Mouse (Mus musculus): Measurements from ENCODE around the gene Olfr370. TPM values are rescaled to one million over a fixed set of nuclear protein-coding genes. Genes with fewer than 3 reads are reported as not detected.

Olfr370 gene
- polyA plus RNA-seq, 1 experiment from 2014 or later, result not detected

GRCm38 (mm10) chr8:83576516-83576895 is 40.9 kb downstream of the Olfr370 start:
- 28% methylated on average over 3 of the region's 4 CpGs for WGBS
- no peak for ATAC-seq (replicated peaks; ENCODE audit: insufficient number of reproducible peaks, insufficient read depth, low FRiP score, low read depth)
- Histone ChIP-seq H3K9me3 (replicated peaks) (no peaks in the 10 kb centered on the region), H3K4me1 (replicated peaks) (peaks cover 78% of the 10 kb centered on the region), H3K4me2 (peak overlapping the region; percentile 48), H3K27me3 (no peaks in the 10 kb centered on the region), H3K4me3 (peak overlapping the region; percentile 22; the same call in 1 of the 2 replicates), H3K36me3 (peaks cover 12% of the 10 kb centered on the region), H3K27ac (peak overlapping the region; percentile 97), H3K9ac (peak overlapping the region; percentile 47)

- ATAC-seq (replicated peaks; ENCODE audit: insufficient number of reproducible peaks, insufficient read depth, low FRiP score, low read depth), result no peak
- Histone ChIP-seq H3K36me3 (peaks cover 7% of the 10 kb centered on the region), H3K27ac (peak overlapping the region; percentile 97), H3K4me2 (peak overlapping the region; percentile 48), H3K4me3 (peak overlapping the region; percentile 12), H3K9ac (peak overlapping the region; percentile 47), H3K4me1 (replicated peaks) (peaks cover 79% of the 10 kb centered on the region), H3K27me3 (no peaks in the 10 kb centered on the region), H3K9me3 (replicated peaks) (no peaks in the 10 kb centered on the region)
- 51% methylated on average over 4 of the region's 4 CpGs for WGBS
Observed at GRCm38 (mm10) chr8:83576921-83577320, 41.3 kb downstream of the Olfr370 start.

- H3K9me3 ChIP-seq (replicated peaks), result no peaks in the 10 kb centered on the region
- H3K4me3 ChIP-seq, result no peak overlapping the region
- no peaks in the 10 kb centered on the region for H3K27me3 ChIP-seq
- peaks cover 4% of the 10 kb centered on the region for H3K36me3 ChIP-seq
- peaks cover 84% of the 10 kb centered on the region for H3K4me1 ChIP-seq (replicated peaks)
- H3K4me2 ChIP-seq, result peak overlapping the region; percentile 48
- 34% methylated on average over 9 of the region's 9 CpGs for WGBS
- ATAC-seq (replicated peaks; ENCODE audit: insufficient number of reproducible peaks, insufficient read depth, low FRiP score, low read depth), result peak; percentile 54
- H3K9ac ChIP-seq, result 0 out of 2 replicates have a peak overlapping the region, but pooled peaks have one; percentile 47
- H3K27ac ChIP-seq, result peak overlapping the region; percentile 97
Observed at GRCm38 (mm10) chr8:83577384-83577791, 41.8 kb downstream of the Olfr370 start.

- peak overlapping the region; percentile 19 for H3K4me2 ChIP-seq
- H3K9me3 ChIP-seq (replicated peaks), result no peaks in the 10 kb centered on the region
- 0 out of 2 replicates have a peak, but pooled peaks cover 3% of the 10 kb centered on the region for H3K36me3 ChIP-seq
- H3K27ac ChIP-seq, result peak overlapping the region; percentile 97
- H3K4me3 ChIP-seq, result no peak overlapping the region
- H3K4me1 ChIP-seq (replicated peaks), result peaks cover 79% of the 10 kb centered on the region
- peak; percentile 51 for ATAC-seq (replicated peaks; ENCODE audit: insufficient number of reproducible peaks, insufficient read depth, low FRiP score, low read depth)
- WGBS, result 46% methylated on average over 17 of the region's 17 CpGs
- peak overlapping the region; percentile 40 for H3K9ac ChIP-seq
- no peaks in the 10 kb centered on the region for H3K27me3 ChIP-seq
Observed at GRCm38 (mm10) chr8:83578131-83579055, 42.8 kb downstream of the Olfr370 start.

DNA sequence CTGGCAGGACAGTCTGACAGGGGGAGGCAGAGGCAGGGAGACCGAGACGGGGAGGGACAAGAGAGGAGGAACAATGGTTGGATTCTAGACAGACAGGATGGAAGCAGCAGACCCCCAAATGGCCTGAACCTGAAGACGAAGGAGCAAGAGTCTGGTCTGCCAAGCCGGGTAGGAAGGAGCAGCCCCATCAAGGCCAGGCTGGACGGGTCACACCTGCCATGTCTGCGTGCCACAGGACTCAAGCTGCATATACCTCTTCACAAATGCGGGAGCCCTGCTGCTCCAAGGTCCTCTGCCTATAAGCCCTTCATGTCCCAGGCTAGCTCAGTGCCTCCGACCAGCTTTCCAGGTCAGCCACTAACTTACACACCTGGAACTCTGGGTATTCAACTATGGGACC is 44.1 kb downstream of the Olfr370 start:
- Histone ChIP-seq H3K9me3 (replicated peaks) (no peaks in the 10 kb centered on the region), H3K4me2 (no peak overlapping the region), H3K4me3 (no peak overlapping the region), H3K4me1 (replicated peaks) (peaks cover 67% of the 10 kb centered on the region), H3K27me3 (no peaks in the 10 kb centered on the region), H3K27ac (peak overlapping the region; percentile 97), H3K9ac (peak overlapping the region; percentile 40), H3K36me3 (0 out of 2 replicates have a peak, but pooled peaks cover 3% of the 10 kb centered on the region)
- WGBS, result 89% methylated on average over 8 of the region's 8 CpGs
- no peak for ATAC-seq (replicated peaks; ENCODE audit: insufficient number of reproducible peaks, insufficient read depth, low FRiP score, low read depth)

- peak overlapping the region; percentile 46; the same call in 1 of the 2 replicates for H3K27ac ChIP-seq
- WGBS, result 75% methylated on average over 8 of the region's 8 CpGs
- H3K9ac ChIP-seq, result no peak overlapping the region
Observed at GRCm38 (mm10) chr8:83580826-83581225, 45.2 kb downstream of the Olfr370 start.

GRCm38 (mm10) chr8:83582226-83582625 is 46.6 kb downstream of the Olfr370 start:
- Histone ChIP-seq H3K4me1 (replicated peaks) (peaks cover 50% of the 10 kb centered on the region), H3K4me2 (no peak overlapping the region), H3K27ac (no peak overlapping the region), H3K27me3 (no peaks in the 10 kb centered on the region), H3K9me3 (replicated peaks) (no peaks in the 10 kb centered on the region), H3K36me3 (peaks cover 13% of the 10 kb centered on the region; the same call in 1 of the 2 replicates), H3K4me3 (no peak overlapping the region), H3K9ac (no peak overlapping the region)
- WGBS, result 84% methylated on average over 8 of the region's 8 CpGs
- ATAC-seq (replicated peaks; ENCODE audit: insufficient number of reproducible peaks, insufficient read depth, low FRiP score, low read depth), result no peak

More at GRCm38 (mm10) chr8:83580826-83581225, 45.2 kb downstream of the Olfr370 start:
- peaks cover 11% of the 10 kb centered on the region; the same call in 1 of the 2 replicates for H3K36me3 ChIP-seq
- ATAC-seq (replicated peaks; ENCODE audit: insufficient number of reproducible peaks, insufficient read depth, low FRiP score, low read depth), result no peak
- H3K4me2 ChIP-seq, result no peak overlapping the region
- H3K4me1 ChIP-seq (replicated peaks), result peaks cover 64% of the 10 kb centered on the region
- H3K27me3 ChIP-seq, result no peaks in the 10 kb centered on the region
- H3K4me3 ChIP-seq, result no peak overlapping the region
- H3K9me3 ChIP-seq (replicated peaks), result no peaks in the 10 kb centered on the region

DNA sequence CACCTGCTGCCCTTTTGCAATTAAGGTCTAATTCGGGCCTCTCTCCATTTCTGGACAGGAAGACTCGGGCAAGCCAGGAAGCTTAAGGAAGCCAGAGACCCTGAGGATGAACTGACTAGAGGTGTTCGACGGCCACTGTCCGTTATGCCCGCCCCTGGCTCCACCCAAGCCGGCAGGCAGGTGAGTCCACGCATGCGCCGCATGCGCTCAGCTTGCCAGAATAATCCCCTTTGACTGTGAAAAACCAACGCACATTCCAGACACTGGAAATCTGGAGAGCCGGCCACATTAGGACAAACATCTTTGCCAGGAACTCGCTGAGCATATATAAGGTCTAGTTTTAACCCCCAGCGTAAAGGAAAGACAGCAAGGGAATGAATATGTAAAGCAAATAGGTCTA is 47.7 kb downstream of the Olfr370 start:
- Histone ChIP-seq H3K27me3 (no peaks in the 10 kb centered on the region), H3K4me2 (no peak overlapping the region), H3K4me1 (replicated peaks) (peaks cover 47% of the 10 kb centered on the region), H3K36me3 (peaks cover 13% of the 10 kb centered on the region; the same call in 1 of the 2 replicates), H3K4me3 (no peak overlapping the region), H3K9ac (no peak overlapping the region), H3K27ac (no peak overlapping the region), H3K9me3 (replicated peaks) (no peaks in the 10 kb centered on the region)
- no peak for ATAC-seq (replicated peaks; ENCODE audit: insufficient number of reproducible peaks, insufficient read depth, low FRiP score, low read depth)
- 85% methylated on average over 15 of the region's 15 CpGs for WGBS

DNA sequence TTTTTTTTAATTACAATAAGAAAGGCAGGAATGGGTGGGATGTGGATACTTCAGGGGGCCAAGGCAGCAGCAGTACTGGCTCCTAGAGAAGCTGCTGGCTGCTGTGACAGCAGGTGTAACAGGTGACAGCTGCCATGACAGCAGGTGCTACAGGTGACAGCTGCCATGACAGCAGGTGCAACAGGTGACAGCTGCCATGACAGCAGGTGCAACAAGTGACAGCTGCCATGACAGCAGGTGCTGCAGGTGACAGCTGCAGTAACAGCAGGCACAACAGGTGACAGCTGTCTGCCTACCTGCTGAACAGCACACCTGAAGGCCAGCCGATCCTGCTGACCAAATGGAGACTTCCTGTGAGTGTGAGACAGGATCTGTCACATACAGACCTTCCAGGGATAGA is 49.2 kb downstream of the Olfr370 start:
- whole genome bisulfite sequencing, result 77% methylated on average over 1 of the region's 1 CpGs
- H3K9ac ChIP-seq, result no peak overlapping the region

GRCm38 (mm10) chr8:83585333-83585732 is 49.8 kb downstream of the Olfr370 start:
- WGBS, result 69% methylated on average over 3 of the region's 3 CpGs
- Histone ChIP-seq H3K9ac (no peak overlapping the region), H3K27ac (0 out of 2 replicates have a peak overlapping the region, but pooled peaks have one; percentile 0), H3K36me3 (peaks cover 13% of the 10 kb centered on the region; the same call in 1 of the 2 replicates), H3K4me3 (no peak overlapping the region), H3K9me3 (replicated peaks) (no peaks in the 10 kb centered on the region), H3K4me2 (no peak overlapping the region), H3K27me3 (no peaks in the 10 kb centered on the region), H3K4me1 (replicated peaks) (peaks cover 33% of the 10 kb centered on the region)
- ATAC-seq (replicated peaks; ENCODE audit: insufficient number of reproducible peaks, insufficient read depth, low FRiP score, low read depth), result no peak

More for the DNA sequence above, 49.2 kb downstream of the Olfr370 start:
- Histone ChIP-seq H3K9me3 (replicated peaks) (no peaks in the 10 kb centered on the region), H3K27ac (0 out of 2 replicates have a peak overlapping the region, but pooled peaks have one; percentile 0), H3K36me3 (peaks cover 13% of the 10 kb centered on the region; the same call in 1 of the 2 replicates), H3K4me1 (replicated peaks) (peaks cover 33% of the 10 kb centered on the region), H3K27me3 (no peaks in the 10 kb centered on the region), H3K4me3 (no peak overlapping the region), H3K4me2 (no peak overlapping the region)
- ATAC-seq (replicated peaks; ENCODE audit: insufficient number of reproducible peaks, insufficient read depth, low FRiP score, low read depth), result no peak

DNA sequence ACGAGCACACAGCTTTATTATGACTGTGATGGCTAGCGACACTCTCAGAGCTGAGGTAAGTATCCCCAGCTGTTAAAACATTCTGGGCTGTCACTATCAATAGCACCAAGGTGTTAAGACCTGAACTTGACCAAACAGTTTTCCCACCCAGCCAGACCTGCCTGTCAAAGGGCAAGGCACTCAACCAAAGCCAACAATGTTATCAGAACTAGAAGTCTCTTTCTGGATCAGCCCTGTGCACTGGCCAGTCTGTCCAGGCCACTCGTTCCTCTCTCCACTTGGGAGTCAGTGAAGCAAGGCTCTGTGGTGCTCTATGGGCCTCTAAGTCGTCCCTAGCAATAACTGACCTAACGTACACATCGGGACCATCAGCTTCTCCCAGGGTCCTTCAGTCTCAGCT is 52.1 kb downstream of the Olfr370 start:
- H3K9ac ChIP-seq, result no peak overlapping the region
- peaks cover 30% of the 10 kb centered on the region for H3K4me1 ChIP-seq (replicated peaks)
- H3K4me2 ChIP-seq, result no peak overlapping the region
- H3K27ac ChIP-seq, result no peak overlapping the region
- H3K4me3 ChIP-seq, result no peak overlapping the region
- H3K27me3 ChIP-seq, result no peaks in the 10 kb centered on the region
- 64% methylated on average over 6 of the region's 6 CpGs for WGBS
- no peaks in the 10 kb centered on the region for H3K9me3 ChIP-seq (replicated peaks)
- no peak for ATAC-seq (replicated peaks; ENCODE audit: insufficient number of reproducible peaks, insufficient read depth, low FRiP score, low read depth)
- peaks cover 13% of the 10 kb centered on the region; the same call in 1 of the 2 replicates for H3K36me3 ChIP-seq

Data from heart, embryonic 15.5 days (tissue).